Mouse (Mus musculus): Measurements from ENCODE around the gene Edem3. TPM values are rescaled to one million over a fixed set of nuclear protein-coding genes. Genes with fewer than 3 reads are reported as not detected.
A peak's percentile ranks its signal among the peaks of the same experiment; 100 is the strongest.

Edem3 gene
- polyA plus RNA-seq, 1 experiment from 2014 or later: 10.1 TPM

GRCm38 (mm10) chr1:151720566-151720965 is 34.6 kb upstream of the Edem3 start:
- 32% methylated on average over 2 of the region's 2 CpGs for WGBS
- Histone ChIP-seq H3K9me3 (ENCODE audit: low read length) (no peaks in the 10 kb centered on the region), H3K36me3 (ENCODE audit: insufficient read depth, low read length) (no peaks in the 10 kb centered on the region), H3K27me3 (replicated peaks; ENCODE audit: insufficient read depth, low read length) (no peaks in the 10 kb centered on the region), H3K4me2 (replicated peaks; ENCODE audit: low read depth, low read length) (no peak overlapping the region), H3K27ac (ENCODE audit: low read length) (peak overlapping the region; percentile 43; the same call in 1 of the 2 replicates), H3K4me3 (ENCODE audit: low read depth, low read length) (no peak overlapping the region), H3K9ac (replicated peaks; ENCODE audit: low read depth) (no peak overlapping the region), H3K4me1 (ENCODE audit: insufficient read depth, low read depth, low read length) (peaks cover 5% of the 10 kb centered on the region)
- peak; percentile 48 for DNase-seq (ENCODE audit: low spot score)
- no peak for TF ChIP-seq CTCF (IDR thresholded peaks at IDR 0.05)
- no peak for TF ChIP-seq EP300 (IDR thresholded peaks at IDR 0.05)
- peak; percentile 15; the same call in 1 of the 2 replicates for ATAC-seq

- no peak overlapping the region for H3K9ac ChIP-seq (replicated peaks; ENCODE audit: low read depth)
- H3K27ac ChIP-seq (ENCODE audit: low read length): no peak overlapping the region
- H3K4me3 ChIP-seq (ENCODE audit: low read depth, low read length): no peak overlapping the region
- ATAC-seq: peak; percentile 68
- 0 out of 2 replicates have a peak overlapping the region, but pooled peaks have one; percentile 11 for H3K4me2 ChIP-seq (replicated peaks; ENCODE audit: low read depth, low read length)
- H3K9me3 ChIP-seq (ENCODE audit: low read length): no peaks in the 10 kb centered on the region
- H3K36me3 ChIP-seq (ENCODE audit: insufficient read depth, low read length): no peaks in the 10 kb centered on the region
- DNase-seq (ENCODE audit: low spot score): peak; percentile 69
- no peak for TF ChIP-seq CTCF (IDR thresholded peaks at IDR 0.05)
- no peak for TF ChIP-seq EP300 (IDR thresholded peaks at IDR 0.05)
- no peaks in the 10 kb centered on the region for H3K27me3 ChIP-seq (replicated peaks; ENCODE audit: insufficient read depth, low read length)
- WGBS: 36% methylated on average over 10 of the region's 10 CpGs
- peaks cover 5% of the 10 kb centered on the region for H3K4me1 ChIP-seq (ENCODE audit: insufficient read depth, low read depth, low read length)
Measured at GRCm38 (mm10) chr1:151721357-151721983, 33.7 kb upstream of the Edem3 start.

DNA sequence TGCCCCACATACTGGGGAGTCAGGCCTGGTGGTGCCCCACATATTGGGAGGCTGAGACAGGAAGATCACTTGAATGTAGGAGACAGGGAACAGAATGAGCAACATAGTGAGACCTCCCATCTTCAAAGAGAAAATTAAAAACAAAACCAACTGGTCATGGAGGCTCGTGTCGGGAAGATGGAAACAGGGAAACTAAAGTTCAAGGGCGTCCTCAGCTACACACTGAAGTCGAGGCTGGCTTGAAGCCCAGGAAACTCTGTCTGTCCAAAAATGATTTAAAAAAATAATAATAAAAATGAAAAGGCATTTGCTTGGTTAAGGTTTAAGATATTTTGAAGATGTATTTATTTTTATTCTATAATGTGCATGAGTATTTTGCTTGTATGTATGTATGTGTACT is 31.4 kb upstream of the Edem3 start:
- Histone ChIP-seq H3K4me3 (ENCODE audit: low read depth, low read length) (no peak overlapping the region), H3K9ac (replicated peaks; ENCODE audit: low read depth) (no peak overlapping the region), H3K4me1 (ENCODE audit: insufficient read depth, low read depth, low read length) (peaks cover 5% of the 10 kb centered on the region), H3K36me3 (ENCODE audit: insufficient read depth, low read length) (no peaks in the 10 kb centered on the region), H3K27ac (ENCODE audit: low read length) (no peak overlapping the region), H3K27me3 (replicated peaks; ENCODE audit: insufficient read depth, low read length) (no peaks in the 10 kb centered on the region), H3K4me2 (replicated peaks; ENCODE audit: low read depth, low read length) (no peak overlapping the region), H3K9me3 (ENCODE audit: low read length) (no peaks in the 10 kb centered on the region)
- ATAC-seq (no peak), DNase-seq (ENCODE audit: low spot score) (no peak)
- TF ChIP-seq EP300 (IDR thresholded peaks at IDR 0.05): no peak
- TF ChIP-seq CTCF (IDR thresholded peaks at IDR 0.05): no peak
- WGBS: 63% methylated on average over 4 of the region's 4 CpGs

GRCm38 (mm10) chr1:151725590-151725989 is 29.6 kb upstream of the Edem3 start:
- 54% methylated on average over 2 of the region's 2 CpGs for WGBS
- no peak overlapping the region for H3K27ac ChIP-seq (ENCODE audit: low read length)
- H3K27me3 ChIP-seq (replicated peaks; ENCODE audit: insufficient read depth, low read length): no peaks in the 10 kb centered on the region
- no peaks in the 10 kb centered on the region for H3K9me3 ChIP-seq (ENCODE audit: low read length)
- no peaks in the 10 kb centered on the region for H3K36me3 ChIP-seq (ENCODE audit: insufficient read depth, low read length)
- H3K4me3 ChIP-seq (ENCODE audit: low read depth, low read length): no peak overlapping the region
- H3K9ac ChIP-seq (replicated peaks; ENCODE audit: low read depth): no peak overlapping the region
- TF ChIP-seq CTCF (IDR thresholded peaks at IDR 0.05): no peak
- no peak for TF ChIP-seq EP300 (IDR thresholded peaks at IDR 0.05)
- DNase-seq (ENCODE audit: low spot score): no peak
- ATAC-seq: no peak
- H3K4me2 ChIP-seq (replicated peaks; ENCODE audit: low read depth, low read length): no peak overlapping the region
- H3K4me1 ChIP-seq (ENCODE audit: insufficient read depth, low read depth, low read length): no peaks in the 10 kb centered on the region

GRCm38 (mm10) chr1:151726358-151726757 is 28.8 kb upstream of the Edem3 start:
- no peak overlapping the region for H3K4me3 ChIP-seq (ENCODE audit: low read depth, low read length)
- H3K27ac ChIP-seq (ENCODE audit: low read length): no peak overlapping the region
- DNase-seq (ENCODE audit: low spot score): no peak
- TF ChIP-seq EP300 (IDR thresholded peaks at IDR 0.05) (no peak), CTCF (IDR thresholded peaks at IDR 0.05) (no peak)
- WGBS: 88% methylated on average over 6 of the region's 6 CpGs
- H3K9me3 ChIP-seq (ENCODE audit: low read length): no peaks in the 10 kb centered on the region
- H3K4me2 ChIP-seq (replicated peaks; ENCODE audit: low read depth, low read length): no peak overlapping the region
- no peak overlapping the region for H3K9ac ChIP-seq (replicated peaks; ENCODE audit: low read depth)
- no peaks in the 10 kb centered on the region for H3K27me3 ChIP-seq (replicated peaks; ENCODE audit: insufficient read depth, low read length)
- no peaks in the 10 kb centered on the region for H3K36me3 ChIP-seq (ENCODE audit: insufficient read depth, low read length)
- H3K4me1 ChIP-seq (ENCODE audit: insufficient read depth, low read depth, low read length): no peaks in the 10 kb centered on the region
- no peak for ATAC-seq

DNA sequence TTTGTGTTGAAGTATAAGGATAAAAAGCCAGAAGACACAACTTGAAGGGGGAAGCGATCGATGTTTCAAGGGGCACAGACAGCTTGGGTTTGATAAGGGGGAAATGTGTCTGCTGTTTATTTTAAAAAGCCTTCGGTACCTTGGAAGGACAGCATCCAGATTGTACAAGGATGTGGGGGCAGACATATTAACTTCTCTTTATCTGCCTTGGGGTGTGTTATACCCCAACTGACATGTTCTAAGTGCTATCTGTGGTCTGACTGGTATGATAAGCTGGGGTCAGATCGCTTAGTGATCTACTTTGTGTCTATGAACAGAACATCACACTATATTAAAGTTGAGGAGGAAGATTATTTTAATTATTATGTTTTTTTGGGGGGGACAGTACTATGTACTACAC is 27.0 kb upstream of the Edem3 start:
- WGBS: 39% methylated on average over 4 of the region's 4 CpGs
- ATAC-seq (no peak), DNase-seq (ENCODE audit: low spot score) (no peak)
- Histone ChIP-seq H3K36me3 (ENCODE audit: insufficient read depth, low read length) (no peaks in the 10 kb centered on the region), H3K4me3 (ENCODE audit: low read depth, low read length) (no peak overlapping the region), H3K4me1 (ENCODE audit: insufficient read depth, low read depth, low read length) (no peaks in the 10 kb centered on the region), H3K9ac (replicated peaks; ENCODE audit: low read depth) (no peak overlapping the region), H3K9me3 (ENCODE audit: low read length) (no peaks in the 10 kb centered on the region), H3K4me2 (replicated peaks; ENCODE audit: low read depth, low read length) (no peak overlapping the region), H3K27me3 (replicated peaks; ENCODE audit: insufficient read depth, low read length) (no peaks in the 10 kb centered on the region), H3K27ac (ENCODE audit: low read length) (no peak overlapping the region)
- TF ChIP-seq CTCF (IDR thresholded peaks at IDR 0.05): no peak
- TF ChIP-seq EP300 (IDR thresholded peaks at IDR 0.05): no peak
